Mouse (Mus musculus) kidney, adult 11 months (tissue): Measurements from ENCODE around the gene Aph1a.
"Not testable (repeated sequence)": the region's sequence is repeated elsewhere in the genome, so short reads cannot be mapped to it uniquely, and the experiment has no call there.

ENCODE experiments used
- DNase-seq: peaks from one replicate; pipeline ENCODE4 v3.0.0; 2022

Aph1a gene

DNA sequence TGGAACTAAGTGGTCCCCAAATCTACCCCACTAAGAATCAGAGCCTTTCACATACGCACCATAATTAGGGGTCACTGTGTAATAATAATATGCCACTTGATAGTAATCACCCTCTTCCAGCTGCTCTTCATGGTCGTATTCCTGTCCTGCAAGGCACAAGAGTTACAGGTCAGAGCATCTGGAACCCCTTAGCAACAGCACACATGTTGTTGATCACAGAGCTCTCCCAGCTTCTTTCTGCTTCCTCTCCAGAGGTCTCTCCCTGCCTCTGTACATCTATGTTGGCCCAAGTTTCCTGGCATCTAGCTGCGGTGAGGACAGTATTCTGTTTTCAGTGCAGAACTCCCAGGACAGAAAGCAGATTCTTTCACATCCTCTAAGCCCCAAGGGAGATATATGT, 4.1 kb upstream of the Aph1a start:
- no peak for DNase-seq

DNA sequence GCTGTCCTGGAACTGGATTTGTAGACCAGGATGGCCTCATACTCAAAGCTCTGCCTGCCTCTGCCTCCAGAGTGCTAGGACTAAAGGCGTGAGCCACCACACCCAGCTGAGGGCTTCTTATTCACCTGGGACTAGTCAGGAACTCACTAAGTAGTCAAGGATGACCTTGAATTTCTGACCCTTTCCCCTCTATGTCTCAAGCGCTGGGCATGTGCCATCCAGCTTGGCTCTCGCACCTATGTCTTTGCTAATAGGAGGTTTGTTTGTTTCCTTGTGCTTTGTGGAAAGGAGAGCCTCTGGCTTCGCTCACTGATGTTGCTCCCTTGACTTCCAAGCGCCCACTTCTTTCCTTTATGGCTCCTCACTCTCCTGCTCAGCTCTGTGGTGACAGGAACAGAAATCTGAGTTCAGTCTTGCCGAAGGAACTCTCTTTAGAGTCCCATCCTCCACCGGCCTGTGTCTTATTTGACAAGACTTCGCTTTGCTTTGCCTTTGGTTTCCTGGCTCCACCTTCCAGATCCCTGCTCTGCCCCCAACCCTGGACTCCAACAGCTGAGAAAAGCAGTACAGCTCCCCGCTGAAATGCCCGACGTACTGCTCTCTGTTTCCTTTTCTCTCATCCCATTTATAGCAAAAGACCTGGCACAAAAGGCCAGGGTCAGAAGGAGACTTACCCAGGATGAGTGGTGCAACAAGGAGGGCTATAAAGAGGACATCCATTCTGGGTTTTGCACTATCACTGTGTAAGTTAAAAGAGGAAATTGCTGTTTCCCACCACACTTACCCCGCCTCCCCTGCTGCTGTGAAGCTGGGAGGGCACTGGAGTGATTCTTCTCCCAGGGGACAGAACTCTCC, 2.3 kb upstream of the Aph1a start, which contains the start of gene BC028528:
Gene BC028528, minus strand, starts transcription at position 795 of the 855 bp plus-strand sequence.
- no peak for DNase-seq

DNA sequence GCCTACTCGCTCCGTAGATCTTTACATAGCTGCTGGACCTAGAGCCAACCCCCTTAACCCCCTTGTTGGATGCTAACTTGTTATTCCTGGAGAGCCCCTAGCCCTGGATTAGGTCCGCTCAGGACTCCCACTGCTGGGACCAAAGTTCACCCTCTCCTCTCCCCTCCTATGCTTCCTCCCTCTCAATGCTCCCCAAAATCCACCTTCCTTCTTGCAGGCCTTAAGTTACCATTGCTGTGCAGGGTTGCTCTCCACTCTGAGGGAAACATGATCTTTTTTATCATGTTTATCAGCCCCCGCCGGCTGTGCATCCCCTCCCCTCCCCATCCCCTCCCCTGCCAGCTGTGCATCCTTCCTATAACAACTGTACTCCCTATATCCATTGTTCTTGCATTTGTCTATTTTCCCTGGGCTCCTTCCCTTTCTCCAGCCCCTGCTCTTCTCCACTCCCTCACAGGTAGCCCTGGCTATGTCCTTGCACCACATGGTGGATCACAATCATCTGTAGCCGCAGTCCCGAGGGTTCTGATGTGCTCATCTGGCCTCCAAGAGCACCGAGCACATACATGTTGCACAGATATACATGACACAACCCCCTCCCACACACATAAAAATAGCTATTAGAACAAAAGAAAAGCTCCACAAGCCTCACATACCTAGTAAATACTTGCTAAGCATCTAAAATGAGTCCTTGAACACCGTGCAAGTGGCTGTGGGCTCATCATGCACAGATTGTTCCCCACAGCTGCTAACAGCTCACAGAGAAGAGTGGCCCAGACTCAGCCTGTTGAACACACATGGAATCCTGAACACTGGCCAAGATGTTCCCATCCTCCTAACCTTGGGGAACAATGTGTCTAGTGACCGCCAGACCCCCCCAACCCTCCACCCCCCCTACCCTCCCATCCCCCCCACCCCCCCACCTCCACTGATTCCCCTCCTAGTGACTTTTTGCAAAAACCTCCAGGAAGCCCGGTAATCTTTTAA, 1.4 kb upstream of the Aph1a start:
- no peak for DNase-seq

- no peak for DNase-seq
Observed at GRCm38 (mm10) chr3:95893126-95893525, 643 bp upstream of the Aph1a start.

DNA sequence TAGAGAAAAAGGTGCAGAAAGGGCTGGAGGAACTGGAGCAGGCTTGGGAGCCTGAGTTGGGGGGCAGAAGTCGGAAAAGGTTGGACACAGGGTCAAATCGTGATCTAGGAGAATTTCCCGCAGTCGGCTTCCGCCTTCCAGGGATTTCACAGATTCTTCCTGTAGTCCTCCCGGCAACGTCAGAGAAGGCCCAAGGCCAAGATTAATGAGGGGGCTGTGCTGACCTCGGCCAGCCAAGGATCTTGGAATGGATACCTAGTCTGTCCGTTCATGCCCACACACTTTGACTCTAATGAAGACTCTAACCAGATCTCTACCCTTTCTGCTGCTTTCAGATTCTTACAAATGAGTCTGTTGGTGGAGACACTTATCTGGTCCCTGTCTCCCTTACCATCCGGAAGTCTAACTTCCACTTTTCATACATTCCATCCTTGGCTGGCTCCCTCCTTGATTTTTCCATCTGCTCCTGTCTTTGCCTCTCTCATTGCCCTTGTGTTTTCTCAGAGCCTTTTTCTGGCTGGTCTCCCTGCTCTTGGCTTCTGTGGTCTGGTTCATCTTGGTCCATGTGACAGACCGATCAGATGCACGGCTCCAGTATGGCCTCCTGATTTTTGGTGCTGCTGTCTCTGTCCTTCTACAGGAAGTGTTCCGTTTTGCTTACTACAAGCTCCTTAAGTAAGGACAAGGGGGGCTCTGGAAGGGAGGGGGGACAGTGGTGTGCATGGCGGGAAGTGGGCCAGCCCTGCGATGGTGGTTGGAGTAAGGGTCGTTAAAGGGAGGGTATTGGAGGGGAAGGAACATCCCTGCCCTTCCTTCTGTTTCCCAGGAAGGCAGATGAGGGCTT, 770 bp downstream of the Aph1a start:
- DNase-seq: peak; percentile 87

DNA sequence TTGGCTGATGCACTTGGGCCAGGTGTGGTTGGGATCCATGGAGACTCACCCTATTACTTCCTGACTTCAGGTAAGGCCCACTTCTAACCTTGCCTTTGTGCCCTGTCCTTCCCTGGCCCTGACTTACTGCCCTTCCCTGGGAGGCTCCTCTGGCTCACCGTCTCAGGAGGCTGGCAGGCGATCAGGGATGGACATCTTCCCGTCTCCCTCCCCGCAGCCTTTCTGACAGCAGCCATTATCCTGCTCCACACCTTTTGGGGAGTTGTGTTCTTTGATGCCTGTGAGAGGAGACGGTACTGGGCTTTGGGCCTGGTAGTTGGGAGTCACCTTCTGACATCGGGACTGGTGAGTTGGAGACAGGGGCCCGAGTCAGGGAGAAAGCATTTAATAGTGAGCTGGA, 1.7 kb downstream of the Aph1a start:
- not testable (repeated sequence) for DNase-seq

- DNase-seq: no peak
Observed at GRCm38 (mm10) chr3:95899800-95900524, 6.2 kb downstream of the Aph1a start.

DNA sequence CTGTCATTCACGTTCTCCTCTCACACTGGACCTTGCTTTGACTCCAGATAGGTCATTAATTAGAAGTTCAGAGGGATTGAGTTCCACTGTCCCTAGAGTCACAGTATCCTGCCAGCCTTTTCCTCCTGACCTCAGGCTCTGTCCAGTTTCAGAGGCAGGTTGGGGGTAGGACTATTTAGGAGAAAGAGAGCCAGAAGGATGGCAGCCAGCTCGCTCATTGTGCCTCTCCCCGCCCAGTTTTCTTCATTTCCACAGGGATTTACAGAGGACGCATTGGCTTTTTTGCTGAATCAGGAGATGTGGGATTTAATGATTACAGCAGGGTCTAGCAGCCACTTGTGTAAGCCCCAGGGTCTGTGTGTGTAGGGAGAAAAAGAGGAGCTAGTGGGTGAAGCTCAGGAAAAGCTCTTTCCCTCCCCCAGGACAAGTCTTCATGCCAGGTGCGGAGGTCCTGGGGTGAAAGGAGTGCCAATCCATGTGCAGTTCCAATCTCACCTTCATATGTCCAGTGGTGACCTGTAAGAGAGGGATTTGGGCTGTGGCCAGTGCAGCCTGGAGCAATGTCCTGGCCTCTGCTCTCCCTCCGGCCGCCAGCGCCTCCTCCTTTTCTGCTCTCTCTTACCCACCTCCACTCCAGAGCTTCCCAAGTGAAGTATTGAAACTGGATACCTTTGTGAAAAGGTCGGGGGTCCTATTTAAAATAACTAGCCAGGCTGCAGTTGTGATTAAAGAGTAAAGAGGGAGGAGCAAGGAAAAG, 8.0 kb downstream of the Aph1a start:
- DNase-seq: peak; percentile 79

GRCm38 (mm10) chr3:95902373-95902625, 8.5 kb downstream of the Aph1a start:
- DNase-seq: no peak

DNA sequence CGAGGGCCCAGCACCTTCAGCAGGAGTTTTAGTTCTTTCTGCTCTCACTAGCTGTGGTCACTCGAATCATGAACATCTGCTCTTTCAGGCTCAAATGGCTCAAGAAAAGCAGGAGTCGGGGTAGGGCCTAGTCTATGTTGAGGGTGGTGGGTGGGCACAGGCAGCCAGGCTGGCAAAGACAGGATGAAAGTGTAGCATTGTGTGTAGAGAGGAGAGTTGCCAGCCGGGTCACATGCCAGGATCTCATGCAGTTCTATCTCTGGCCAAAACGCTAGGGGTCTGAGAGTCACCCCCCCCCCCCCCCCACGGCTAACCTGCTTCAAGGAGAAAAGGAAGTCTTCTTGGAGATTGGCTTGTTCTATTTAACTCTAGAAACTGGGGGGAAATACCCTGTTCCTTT, 8.9 kb downstream of the Aph1a start:
- DNase-seq: no peak

DNA sequence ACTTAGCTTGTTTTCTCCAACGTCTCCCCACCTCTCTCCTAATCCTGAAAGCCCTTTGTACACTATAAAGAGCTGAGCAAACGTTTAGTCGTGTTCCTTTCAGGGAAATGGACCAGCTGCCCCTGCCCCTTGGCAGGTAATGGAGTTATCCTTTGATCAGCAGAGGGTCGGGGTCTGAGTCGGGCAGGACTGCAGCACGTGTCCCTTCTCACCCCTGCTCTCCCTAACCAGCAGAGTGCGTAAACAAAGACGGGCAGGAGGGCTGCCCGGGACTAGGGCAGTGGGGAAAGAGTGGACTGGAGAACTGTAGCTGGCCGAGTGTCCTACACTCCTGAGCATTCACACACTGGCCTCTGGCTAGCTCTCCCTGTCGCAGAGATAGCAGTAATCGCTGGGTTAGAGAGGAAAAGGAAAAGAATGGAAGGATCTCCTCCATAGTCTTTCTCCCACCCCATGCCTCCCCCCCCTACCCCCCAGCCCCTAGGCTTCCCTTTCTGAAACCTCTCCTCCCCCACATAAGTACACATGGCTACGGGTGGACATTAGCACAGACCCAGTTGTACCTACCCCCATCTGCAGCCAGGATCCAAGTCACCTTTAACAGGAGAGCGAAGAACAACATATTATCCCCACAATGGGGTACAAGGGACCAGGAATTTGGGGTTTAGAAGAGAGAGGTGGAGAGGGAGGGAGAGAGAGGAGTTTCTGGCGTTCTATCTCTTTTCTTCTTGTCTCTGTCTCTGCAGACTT, 10.2 kb downstream of the Aph1a start:
- peak; percentile 85 for DNase-seq

DNA sequence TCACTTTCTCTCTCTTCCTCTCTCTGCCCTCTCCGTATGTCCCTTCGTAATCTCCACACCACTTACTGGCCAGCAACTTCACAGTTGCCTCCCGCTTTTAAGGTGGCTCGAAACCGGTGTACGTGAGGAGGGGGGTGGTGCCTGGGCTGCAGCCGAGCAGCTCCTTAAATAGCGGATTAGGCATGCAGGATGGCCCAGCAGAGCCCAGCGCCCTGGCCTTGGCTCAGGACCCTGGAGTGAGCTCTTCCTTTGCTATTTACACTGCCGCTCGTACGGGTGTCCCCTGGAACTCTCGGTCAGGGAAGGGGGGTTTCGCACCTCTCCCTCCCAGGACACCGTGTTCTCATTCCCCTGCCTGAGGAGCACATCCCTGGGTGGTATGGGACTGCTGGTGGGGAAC, 10.8 kb downstream of the Aph1a start, which contains the start of gene Car14:
Gene Car14, minus strand, starts transcription at position 124 of the 400 bp plus-strand sequence.
- DNase-seq: peak; percentile 56

DNA sequence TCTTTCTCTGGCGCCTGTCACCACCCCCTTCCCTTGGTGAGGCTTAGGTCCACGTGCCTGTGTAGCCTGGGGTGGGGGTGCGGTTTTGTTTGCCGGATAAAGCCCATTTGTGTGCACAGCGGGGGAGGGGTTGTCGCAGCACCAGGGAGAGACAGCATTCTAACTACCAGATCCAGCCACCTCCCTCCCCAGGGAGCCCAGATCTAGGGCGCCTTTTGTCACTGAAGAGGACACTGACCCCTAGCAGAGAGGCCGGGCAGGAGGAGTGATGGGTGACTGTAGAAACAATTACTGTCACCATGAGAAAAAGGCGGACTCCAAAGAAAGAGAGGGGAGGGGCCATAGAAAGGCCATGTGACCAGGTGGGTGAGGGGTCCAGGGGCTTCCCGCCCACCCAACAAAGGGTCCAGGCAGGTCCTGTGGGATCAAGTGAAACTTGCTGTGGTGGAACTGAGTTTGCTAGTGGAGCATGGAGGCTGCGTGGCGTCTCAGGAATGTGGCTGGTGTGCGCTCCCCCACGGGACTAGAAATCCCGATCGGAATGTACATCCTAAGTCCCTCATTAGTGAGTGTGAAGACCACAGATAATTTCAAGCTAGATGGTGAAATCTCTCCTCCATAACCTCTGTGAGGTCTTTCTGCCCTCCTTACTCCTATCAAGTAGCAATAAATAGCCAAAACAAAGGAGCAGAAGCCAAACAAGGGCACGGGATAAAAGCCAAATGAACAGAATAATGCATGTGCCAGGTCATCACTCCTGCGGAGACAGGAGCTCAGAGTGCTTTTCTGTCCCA, 11.6 kb downstream of the Aph1a start:
- DNase-seq: no peak

DNA sequence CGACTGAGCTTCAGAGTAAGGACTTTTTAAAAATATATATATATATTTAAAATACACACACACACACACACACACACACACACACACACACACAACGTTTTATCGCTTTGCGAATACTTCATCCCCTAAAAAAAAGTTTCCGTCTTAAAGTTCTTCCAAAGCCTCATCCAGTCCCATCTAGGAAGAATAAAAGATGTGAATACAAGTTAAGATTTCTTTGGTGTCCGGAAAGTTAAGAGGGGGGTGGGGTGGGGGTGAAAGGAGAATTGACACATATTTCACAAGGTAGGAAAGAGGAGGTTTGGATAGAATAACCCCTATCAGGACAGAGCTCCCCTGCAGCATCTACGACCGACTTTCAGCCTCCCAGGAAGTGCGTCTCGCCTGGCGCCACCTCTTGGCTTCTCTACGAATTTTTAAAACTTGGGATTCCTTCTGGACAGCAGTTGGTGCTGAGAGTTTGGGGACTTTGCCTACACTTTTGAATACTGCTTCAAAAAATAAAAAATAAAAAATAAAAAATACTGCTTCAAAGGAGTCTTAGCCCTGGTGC, 12.2 kb downstream of the Aph1a start:
- DNase-seq: peak; percentile 52

DNA sequence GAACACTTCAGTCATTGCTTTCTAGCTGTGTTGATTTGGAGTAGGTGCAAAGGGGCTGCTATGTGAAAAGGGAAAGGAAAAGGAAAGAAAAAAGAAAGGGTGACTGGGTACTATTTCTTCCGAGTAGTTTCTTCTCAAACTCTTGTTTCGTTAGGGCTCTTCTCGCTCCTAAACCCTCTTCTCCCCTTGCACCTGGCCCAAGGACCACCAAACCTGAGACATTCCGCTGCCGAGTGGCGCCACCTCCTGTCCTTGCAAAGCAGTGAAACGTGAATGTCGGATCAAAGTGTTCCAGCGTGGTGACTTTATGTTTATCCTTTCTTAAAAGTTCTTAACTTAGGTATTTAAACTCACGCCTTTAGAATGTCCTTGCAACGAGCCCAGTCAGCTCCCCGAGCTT, 13.1 kb downstream of the Aph1a start:
- DNase-seq: no peak

GRCm38 (mm10) chr3:95907613-95908012, 13.8 kb downstream of the Aph1a start:
- no peak for DNase-seq

DNA sequence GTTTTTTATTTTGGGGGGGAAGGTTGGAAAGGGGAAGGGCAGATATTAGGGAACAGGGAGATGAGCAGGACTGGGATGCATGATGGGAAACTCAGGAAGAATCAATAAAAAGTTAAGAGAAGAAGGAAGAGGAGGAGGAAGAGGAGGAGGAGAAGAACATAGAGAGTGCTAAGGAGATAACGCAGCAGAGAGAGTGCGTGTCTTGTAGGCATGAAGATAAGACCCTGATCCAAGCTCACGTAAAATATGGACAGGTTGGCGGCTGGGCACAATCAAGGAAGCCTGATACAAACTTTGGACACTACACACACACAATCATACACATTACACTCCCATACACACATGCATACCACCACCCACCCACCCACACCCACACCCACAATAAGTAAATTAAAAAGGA, 20.9 kb downstream of the Aph1a start:
- DNase-seq: no peak

- no peak for DNase-seq
Observed at GRCm38 (mm10) chr3:95916760-95917159, 23.0 kb downstream of the Aph1a start.

DNA sequence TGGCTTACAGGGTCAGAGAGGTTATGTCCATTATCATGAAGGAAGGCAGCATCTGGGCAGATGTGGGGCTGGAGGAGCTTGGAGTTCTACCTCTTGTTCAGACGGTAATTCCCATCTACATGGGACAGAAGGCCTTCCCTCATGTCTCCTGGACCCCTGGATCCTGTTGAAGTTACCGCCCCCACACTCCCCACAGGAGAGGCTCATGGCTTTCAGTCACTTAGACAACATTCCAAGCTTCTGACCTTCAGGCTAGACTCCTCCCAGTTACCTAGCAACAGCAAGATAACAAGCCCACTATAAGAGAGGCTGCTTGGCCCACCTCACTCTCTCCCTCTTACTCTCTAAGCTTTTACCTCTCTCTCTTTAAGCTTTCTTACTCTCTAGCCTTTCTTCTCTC, 26.8 kb downstream of the Aph1a start:
- DNase-seq: not testable (repeated sequence)
